Mouse (Mus musculus): Measurements from ENCODE around the gene Rgs14.

GRCm38 (mm10) chr13:55332331-55332730, 37.2 kb upstream of the Rgs14 start:
- TF ChIP-seq CTCF (IDR thresholded peaks at IDR 0.05; ENCODE audit: borderline replicate concordance, insufficient read depth, low read depth, low read length) (no peak), POLR2A (IDR thresholded peaks at IDR 0.05; ENCODE audit: borderline replicate concordance, insufficient read depth, low read length) (no peak)

All from cerebellum, adult 2 months (tissue).